Mouse (Mus musculus) gastrocnemius, adult 8-10 months (tissue): ENCODE measurements around the gene Oas1a. TPM values are rescaled to one million over a fixed set of nuclear protein-coding genes. Genes with fewer than 3 reads are reported as not detected.
"Not testable (repeated sequence)": the region's sequence is repeated elsewhere in the genome, so short reads cannot be mapped to it uniquely, and the experiment has no call there.

Experiments used
- DNase-seq, 2 experiments: peaks; one replicate each; pipeline ENCODE4 v3.0.0; 2022; ENCODE audit warnings: low spot score in 2 of 2
- total RNA-seq, 4 experiments: library from RNA; stranded (reverse); gene quantifications; 2 replicates each; pipeline ENCODE4 v1.2.4; 2022

Gene Oas1a
- total RNA-seq, 4 experiments from 2014 or later: not detected

- DNase-seq: not testable (repeated sequence)
These were observed 13.5 kb downstream of the Oas1a start for GRCm38 (mm10) chr5:120893866-120894265.

- no peak for DNase-seq
These were observed 15.1 kb downstream of the Oas1a start for GRCm38 (mm10) chr5:120892243-120892660.

GRCm38 (mm10) chr5:120891566-120892242 lies 15.6 kb downstream of the Oas1a start:
- DNase-seq: not testable (repeated sequence)

GRCm38 (mm10) chr5:120890991-120891390 lies 16.3 kb downstream of the Oas1a start:
- DNase-seq: no peak

- no peak for DNase-seq
These were observed 17.3 kb downstream of the Oas1a start for GRCm38 (mm10) chr5:120890026-120890425.

- not testable (repeated sequence) for DNase-seq
These were observed 19.0 kb downstream of the Oas1a start for GRCm38 (mm10) chr5:120888294-120888815.

- no peak for DNase-seq
These were observed 19.5 kb downstream of the Oas1a start for GRCm38 (mm10) chr5:120887831-120888230.

GRCm38 (mm10) chr5:120887413-120887812 lies 19.9 kb downstream of the Oas1a start, which contains the start of gene Oas1g:
Gene Oas1g, minus strand, starts transcription at chr5:120887613.
- not testable (repeated sequence) for DNase-seq

- not testable (repeated sequence) for DNase-seq
These were observed 25.6 kb downstream of the Oas1a start for GRCm38 (mm10) chr5:120881681-120882080.

GRCm38 (mm10) chr5:120878803-120879202 lies 28.5 kb downstream of the Oas1a start:
- DNase-seq: not testable (repeated sequence)

GRCm38 (mm10) chr5:120877407-120877806 lies 29.9 kb downstream of the Oas1a start:
- DNase-seq: not testable (repeated sequence)

GRCm38 (mm10) chr5:120876839-120877238 lies 30.5 kb downstream of the Oas1a start:
- DNase-seq: not testable (repeated sequence)

- DNase-seq: no peak
These were observed 35.9 kb downstream of the Oas1a start for GRCm38 (mm10) chr5:120871469-120871868.

GRCm38 (mm10) chr5:120870782-120871181 lies 36.5 kb downstream of the Oas1a start:
- no peak for DNase-seq

- no peak for DNase-seq
These were observed 37.2 kb downstream of the Oas1a start for GRCm38 (mm10) chr5:120870081-120870480.

GRCm38 (mm10) chr5:120869436-120870015 lies 37.8 kb downstream of the Oas1a start:
- DNase-seq: no peak

GRCm38 (mm10) chr5:120865336-120865860 lies 41.9 kb downstream of the Oas1a start:
- DNase-seq: no peak

GRCm38 (mm10) chr5:120861121-120861520 lies 46.2 kb downstream of the Oas1a start, which contains the start of gene Oas1h:
Gene Oas1h, plus strand, starts transcription at chr5:120861421.
- DNase-seq: no peak

- DNase-seq: no peak
These were observed 48.1 kb downstream of the Oas1a start for GRCm38 (mm10) chr5:120859241-120859640.

- no peak for DNase-seq
These were observed 57.7 kb downstream of the Oas1a start for GRCm38 (mm10) chr5:120849601-120850136.

- DNase-seq: no peak
These were observed 60.3 kb downstream of the Oas1a start, which contains the start of gene Oas1f for GRCm38 (mm10) chr5:120847067-120847466. Gene Oas1f, plus strand, starts transcription at chr5:120847367.
